Mouse (Mus musculus) cerebellum, postnatal 25 days (tissue): ENCODE measurements at regions not wholly inside any gene's neighbourhood (a gene's known extent, or its start where the extent isn't known, plus 50 kb on each side); places are given as distances from the start of the nearest gene placed in this dataset.
A peak's percentile ranks its signal among the peaks of the same experiment; 100 is the strongest.

ENCODE experiments used
- DNase-seq, 2 experiments: peaks; one replicate each; pipeline ENCODE4 v3.0.0; 2021; ENCODE audit warnings: mixed read lengths in 2 of 2

- no peak for DNase-seq
Measured at GRCm38 (mm10) chr6:47354515-47354914, 98.7 kb upstream of the Cul1 start.

DNA sequence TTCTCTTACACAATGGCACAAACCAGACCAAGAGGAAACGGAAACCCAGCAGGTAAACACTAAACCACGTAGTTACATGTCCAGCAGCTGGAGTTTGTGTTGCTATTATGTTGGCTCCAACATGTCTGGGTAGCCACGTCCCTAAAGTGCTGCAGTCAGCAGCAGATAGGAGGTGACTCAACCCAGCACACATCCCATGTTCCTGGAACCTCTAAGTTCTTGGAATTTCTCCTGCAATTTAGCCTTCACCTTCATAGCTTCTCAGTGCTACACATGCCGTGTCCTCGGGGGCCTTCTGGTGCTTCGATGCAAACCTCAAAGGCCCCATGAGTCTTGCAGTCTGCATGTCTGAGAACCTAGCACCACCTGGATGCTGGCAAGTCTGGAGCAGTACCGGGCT is 97.7 kb upstream of the Cul1 start:
- no peak for DNase-seq

DNA sequence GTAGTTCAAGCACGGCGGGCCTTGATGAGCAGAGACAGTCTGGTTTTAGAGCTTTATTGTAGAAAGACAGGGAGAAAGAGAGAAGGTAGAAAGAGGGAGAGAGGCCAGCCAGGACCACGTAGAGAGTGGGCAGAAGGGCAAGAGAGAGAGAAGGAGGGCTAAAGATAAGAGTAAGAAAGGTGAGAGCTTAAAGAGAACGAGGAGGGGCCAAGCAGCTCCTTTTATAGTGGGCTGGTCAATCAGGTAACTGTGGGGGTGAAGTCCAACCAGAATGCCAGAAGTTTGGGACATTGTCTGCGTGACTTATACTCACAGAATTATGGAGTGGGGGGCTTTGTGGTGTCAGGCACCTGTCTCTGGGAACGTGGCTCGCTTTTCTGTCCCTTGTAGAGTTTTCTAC is 96.7 kb upstream of the Cul1 start:
- DNase-seq = no peak

DNA sequence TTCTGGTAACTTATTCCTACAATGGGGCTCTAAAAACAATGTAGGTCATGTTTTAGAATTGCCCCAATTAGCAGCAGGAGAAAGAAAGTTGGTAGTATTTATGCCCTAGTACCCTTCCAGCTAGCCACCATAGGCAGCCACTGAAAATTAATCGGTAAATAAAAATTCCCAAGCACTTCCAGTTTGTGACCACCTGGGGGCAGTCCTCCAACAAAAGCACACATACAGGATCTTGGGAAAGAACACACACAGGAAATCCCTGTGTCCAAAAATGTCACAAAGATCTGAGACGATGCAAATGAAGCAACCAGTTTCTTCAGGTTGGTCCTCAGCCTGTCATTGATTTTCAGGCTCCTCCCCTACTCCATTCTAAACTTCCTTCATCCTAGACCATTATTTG is 94.5 kb upstream of the Cul1 start:
- peak; percentile 34 to 59 for DNase-seq

DNA sequence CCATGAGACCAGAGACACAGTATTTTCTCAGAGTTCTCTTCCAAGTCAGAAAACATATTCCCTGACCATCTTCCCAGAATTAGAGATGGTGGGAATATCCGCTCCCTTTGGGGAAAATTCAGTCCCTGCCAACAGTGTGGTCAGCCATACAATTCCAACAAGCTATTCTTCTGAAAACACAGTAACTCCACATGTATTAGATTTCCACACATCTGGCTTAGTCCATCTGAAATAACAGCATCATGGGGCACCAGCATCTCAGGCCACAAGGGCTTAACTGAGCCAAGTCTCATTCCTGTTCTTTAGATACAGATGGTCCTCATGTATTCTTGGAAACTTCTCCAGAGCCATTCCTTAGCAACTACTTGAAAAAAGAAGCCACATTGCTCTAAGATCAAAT is 89.2 kb upstream of the Cul1 start:
- no peak for DNase-seq

DNA sequence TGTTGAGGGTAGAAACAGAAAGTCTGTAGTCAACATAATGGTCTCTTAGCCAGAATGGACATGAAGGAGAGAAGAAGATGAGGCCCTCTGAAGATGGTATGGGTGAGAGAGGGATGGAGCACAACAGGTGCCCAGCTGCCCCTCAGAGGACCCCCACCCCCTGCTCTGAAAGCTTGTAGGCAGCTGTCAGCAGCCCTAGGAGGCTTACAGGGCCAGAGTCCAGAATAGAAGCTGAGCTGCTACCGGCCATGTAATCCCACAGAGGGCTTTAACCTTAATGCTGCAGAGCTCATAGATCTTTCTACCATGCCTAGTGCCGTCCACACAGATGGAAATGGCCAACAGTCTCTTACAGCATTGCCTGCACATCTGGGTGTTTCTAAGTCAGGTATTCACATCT is 88.6 kb upstream of the Cul1 start:
- DNase-seq = no peak

DNA sequence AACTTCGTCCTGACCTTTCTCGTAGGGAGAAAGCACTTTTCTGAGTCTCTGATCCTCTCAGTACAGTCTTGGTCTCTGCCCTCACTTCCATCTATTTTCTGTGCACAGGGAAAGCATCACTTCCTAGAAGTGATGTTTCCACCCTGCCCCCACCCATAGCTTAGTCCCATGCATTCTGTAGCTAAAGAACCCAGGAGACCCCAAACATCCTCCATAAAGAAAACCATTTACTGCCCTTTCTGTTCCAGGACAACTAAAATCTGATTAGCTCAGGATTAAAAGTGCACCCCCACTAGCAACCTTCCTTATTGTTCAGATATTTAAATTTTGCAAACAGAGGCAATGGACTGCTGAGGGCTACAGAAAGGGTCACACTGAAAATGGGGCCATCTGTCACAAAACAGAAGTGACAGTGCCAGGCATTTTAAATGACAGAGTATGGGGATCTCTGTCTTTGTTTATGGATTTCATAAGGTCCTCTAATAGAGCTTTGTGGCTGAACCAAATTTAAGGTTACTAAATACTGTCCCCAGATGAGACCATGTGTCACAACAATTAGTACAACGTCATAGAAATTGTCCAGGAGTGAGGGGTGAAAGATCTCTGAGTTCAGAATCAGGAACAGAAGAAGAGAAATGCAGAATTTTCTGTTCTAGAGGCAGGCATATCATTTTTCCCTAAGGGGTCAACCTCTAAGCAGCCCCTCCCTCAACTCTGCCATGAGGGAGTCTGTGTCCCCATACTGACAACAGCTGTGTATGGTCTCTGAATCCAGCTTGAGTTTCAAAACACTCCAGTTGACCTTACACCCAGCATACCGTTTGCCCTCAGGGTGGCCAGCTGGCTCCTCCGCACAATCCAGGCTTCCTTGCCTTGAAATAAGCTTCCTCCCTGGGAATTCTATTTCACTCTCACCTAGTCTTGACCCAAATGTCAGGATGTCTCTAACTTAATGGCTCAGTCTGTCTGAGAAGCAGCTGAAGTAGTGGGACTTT is 87.2 kb upstream of the Cul1 start:
- DNase-seq = peak in 1 of 2 experiments; percentile 31

DNA sequence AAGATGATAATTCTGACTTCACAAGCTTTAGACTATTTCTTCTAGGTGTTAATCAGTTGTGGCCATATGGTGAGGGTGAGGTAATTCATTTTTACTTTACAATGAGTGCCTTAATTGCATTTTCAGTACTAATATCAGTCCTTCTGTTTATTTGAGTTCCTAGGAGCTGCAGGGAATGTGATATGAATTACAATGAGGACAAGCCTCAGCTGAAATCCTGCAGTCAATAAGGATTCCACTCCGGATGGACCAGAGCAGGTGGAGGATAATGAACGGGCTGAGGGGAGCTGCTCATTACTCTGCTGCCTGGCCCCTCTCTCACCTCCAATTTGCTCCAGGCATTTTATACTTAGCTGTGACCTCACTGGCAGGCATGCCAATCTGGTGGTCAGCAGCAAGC is 85.7 kb upstream of the Cul1 start:
- DNase-seq = no peak

DNA sequence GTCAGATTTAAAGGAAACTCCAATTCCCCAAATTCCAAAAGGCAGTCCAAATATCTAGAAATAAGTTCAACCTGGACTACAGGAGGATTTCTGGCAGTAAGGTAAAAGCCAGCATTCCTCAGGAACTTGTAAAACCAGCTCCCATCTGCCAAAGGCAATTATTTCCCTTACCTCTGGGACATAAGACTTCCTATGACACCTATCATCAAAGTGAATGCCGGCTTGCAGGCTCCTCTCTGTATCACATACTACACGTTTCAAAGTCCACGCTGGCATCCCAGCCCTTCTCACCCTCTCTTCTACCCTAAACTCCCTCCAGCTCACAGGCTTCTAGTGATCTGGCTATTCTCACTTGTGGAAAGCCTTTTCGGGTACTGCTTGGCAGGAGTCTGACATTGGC is 77.5 kb upstream of the Cul1 start:
- DNase-seq = no peak

- no peak for DNase-seq
Measured at GRCm38 (mm10) chr6:47381451-47381850, 71.7 kb upstream of the Cul1 start.

- DNase-seq = no peak
Measured at GRCm38 (mm10) chr6:47386550-47386949, 66.6 kb upstream of the Cul1 start.

DNA sequence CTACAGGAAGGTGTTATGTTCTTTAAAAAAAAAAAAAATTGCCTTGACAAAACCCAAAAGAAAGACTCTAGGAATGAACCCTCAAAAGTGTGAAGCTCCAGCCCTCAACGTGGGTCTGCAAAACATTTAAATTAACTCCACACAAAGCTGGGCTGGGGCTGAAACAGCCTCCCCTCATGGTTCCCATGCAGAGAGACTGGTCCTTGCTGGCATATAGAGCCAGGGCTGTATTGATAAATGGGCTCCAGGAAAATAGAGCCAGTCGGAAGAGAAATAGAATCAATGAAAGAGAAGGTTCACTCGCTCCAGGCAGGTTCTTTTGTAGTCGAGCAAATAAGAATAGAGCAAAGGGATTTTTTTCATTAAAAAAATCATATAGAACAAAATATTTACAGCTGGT is 63.3 kb upstream of the Cul1 start:
- no peak for DNase-seq

DNA sequence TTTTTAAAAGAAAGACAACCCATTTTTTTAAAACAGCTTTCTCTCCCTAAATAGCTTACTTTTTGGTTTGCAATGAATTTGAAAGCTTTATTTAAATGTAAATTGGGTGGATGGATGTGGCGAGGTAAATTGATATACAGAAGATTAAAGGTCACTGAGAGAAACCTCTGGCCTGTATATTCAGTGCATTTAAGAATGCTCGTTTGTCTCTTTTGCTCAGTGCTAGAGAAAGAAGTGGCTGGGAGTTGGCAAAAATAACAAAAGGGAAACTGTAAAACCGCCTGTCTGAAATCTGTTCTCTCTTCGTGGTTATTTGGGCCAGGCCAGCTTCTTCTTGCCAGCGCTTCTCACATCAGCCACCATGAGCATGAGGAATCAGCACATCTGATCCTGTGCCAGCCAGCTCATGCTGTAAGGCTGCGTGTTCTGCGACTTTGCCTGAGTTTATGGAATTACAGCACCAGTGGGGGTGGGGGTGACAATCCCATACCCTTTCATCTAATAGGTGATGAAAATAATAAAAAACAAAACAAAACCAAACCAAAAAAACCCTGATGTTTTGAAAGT is 62.7 kb upstream of the Cul1 start:
- peak; percentile 17 to 42 for DNase-seq

- DNase-seq = peak in 1 of 2 experiments; percentile 10
Measured at GRCm38 (mm10) chr6:47391014-47391802, 62.0 kb upstream of the Cul1 start.

- peak; percentile 27 to 57 for DNase-seq
Measured at GRCm38 (mm10) chr6:47395465-47396337, 57.5 kb upstream of the Cul1 start.
